Mouse (Mus musculus) stomach, adult 2 months (tissue): ENCODE results near the gene Plxnb3. TPM values are rescaled to one million over a fixed set of nuclear protein-coding genes. Genes with fewer than 3 reads are reported as not detected.

Source experiments
- polyA plus RNA-seq: library from polyadenylated mRNA; depleted of rRNA; stranded (reverse); fragments of >200 nt; gene quantifications from 2 replicates; pipeline ENCODE4 v1.2.3, GENCODE M21; 2012; rRNA removed

Plxnb3 gene
- 0.62 and 1.2 TPM in 2 replicates for polyA plus RNA-seq

GRCm38 (mm10) chrX:73756334-73757140 lies at the start of gene Plxnb3:
Gene Plxnb3, plus strand, starts transcription at chrX:73757090.

GRCm38 (mm10) chrX:73716109-73716661 lies 40.7 kb upstream of the Plxnb3 start, which contains the start of the genes Bcap31 and Abcd1:
Gene Bcap31, minus strand, starts transcription at chrX:73716175.
Gene Abcd1, plus strand, starts transcription at chrX:73716597.

GRCm38 (mm10) chrX:73774168-73774760 lies 17.4 kb downstream of the Plxnb3 start, which contains the start of gene Srpk3:
Gene Srpk3, plus strand, starts transcription at chrX:73774405.

GRCm38 (mm10) chrX:73786364-73787224 lies 29.7 kb downstream of the Plxnb3 start, which contains the start of the genes Idh3g and Ssr4:
Gene Idh3g, minus strand, starts transcription at chrX:73786897.
Gene Ssr4, plus strand, starts transcription at chrX:73787028.

Other genes starting within 250 kb of the Plxnb3 start
- gene Dusp9, start 117.7 kb upstream of the Plxnb3 start, polyA plus RNA-seq: 0.37 and 0.69 TPM in 2 replicates
- gene Pnck, start 97.0 kb upstream of the Plxnb3 start, polyA plus RNA-seq: 11.4 and 14.7 TPM in 2 replicates
- 39.7 and 46.3 TPM in 2 replicates for gene Slc6a8, start 83.9 kb upstream of the Plxnb3 start, polyA plus RNA-seq
- 10.6 and 15.5 TPM in 2 replicates for gene Bcap31, start 40.9 kb upstream of the Plxnb3 start, polyA plus RNA-seq
- 6.8 and 7.9 TPM in 2 replicates for gene Abcd1, start 40.5 kb upstream of the Plxnb3 start, polyA plus RNA-seq
- gene Srpk3, start 17.3 kb downstream of the Plxnb3 start, polyA plus RNA-seq: 4.5 and 7.2 TPM in 2 replicates
- gene Idh3g, start 29.8 kb downstream of the Plxnb3 start, polyA plus RNA-seq: 58.7 and 79.3 TPM in 2 replicates
- 200 and 291 TPM in 2 replicates for gene Ssr4, start 29.9 kb downstream of the Plxnb3 start, polyA plus RNA-seq
- gene Pdzd4, start 67.9 kb downstream of the Plxnb3 start, polyA plus RNA-seq: 1.1 and 1.2 TPM in 2 replicates
- not detected in 2 replicates for gene Avpr2, start 135.0 kb downstream of the Plxnb3 start, polyA plus RNA-seq
- gene L1cam, start 139.0 kb downstream of the Plxnb3 start, polyA plus RNA-seq: 3.9 and 7.1 TPM in 2 replicates
- 5.4 and 6.4 TPM in 2 replicates for gene Arhgap4, start 164.8 kb downstream of the Plxnb3 start, polyA plus RNA-seq
- 23.5 and 31.0 TPM in 2 replicates for gene Naa10, start 164.9 kb downstream of the Plxnb3 start, polyA plus RNA-seq
- gene Renbp, start 173.8 kb downstream of the Plxnb3 start, polyA plus RNA-seq: 1.8 and 2.2 TPM in 2 replicates
- gene Hcfc1, start 209.3 kb downstream of the Plxnb3 start, polyA plus RNA-seq: 33.9 and 36.4 TPM in 2 replicates